Mouse (Mus musculus): ENCODE results near the gene Tgtp2. TPM values are rescaled to one million over a fixed set of nuclear protein-coding genes. Genes with fewer than 3 reads are reported as not detected.
A peak's percentile ranks its signal among the peaks of the same experiment; 100 is the strongest.

Gene Tgtp2
- polyA plus RNA-seq, 1 experiment, result 0.16 TPM

DNA sequence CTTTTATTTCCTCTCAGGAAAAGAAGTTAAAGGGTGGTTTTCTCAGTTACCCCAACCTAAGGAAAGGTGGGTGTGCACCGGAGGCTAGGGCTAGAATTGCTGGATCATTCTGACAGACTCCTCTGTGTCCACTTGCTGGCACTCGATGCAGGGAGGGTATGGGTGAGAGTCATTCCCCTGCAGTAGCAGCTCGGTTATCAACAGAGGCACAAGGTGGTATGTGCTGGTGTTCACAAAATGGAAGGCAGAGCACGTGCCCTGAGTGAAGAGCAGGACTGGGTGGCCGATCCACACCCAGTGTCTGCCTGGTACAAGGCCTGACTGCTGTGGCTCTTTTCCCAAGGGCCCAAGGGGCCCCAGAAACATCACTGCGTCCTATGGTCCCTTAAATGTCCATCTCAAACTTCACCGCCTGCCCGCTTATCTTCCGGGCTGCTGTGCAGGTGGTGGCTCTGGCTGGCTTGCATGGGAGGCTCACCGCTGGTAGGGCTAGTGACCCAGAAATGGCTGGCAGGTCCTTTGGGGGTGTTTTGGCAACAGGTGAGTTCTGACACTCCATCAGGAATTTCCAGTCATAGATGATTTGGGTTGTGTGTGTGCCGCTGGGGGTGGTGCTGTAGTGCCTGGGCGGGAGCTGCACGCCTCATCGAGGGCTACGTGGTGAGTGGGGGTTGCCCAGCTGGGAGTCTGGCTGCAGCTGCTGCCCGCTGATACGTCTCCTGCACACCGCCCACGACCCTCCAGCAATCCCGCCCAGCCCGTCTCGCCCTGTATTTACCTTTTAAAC, 24.0 kb upstream of the Tgtp2 start:
- H3K4me2 ChIP-seq (ENCODE audit: low read depth), result peak overlapping the region; percentile 24
- H3K4me3 ChIP-seq, result no peak overlapping the region
- H3K36me3 ChIP-seq (ENCODE audit: control insufficient read depth, insufficient read depth), result no peaks in the 10 kb centered on the region
- TF ChIP-seq TCF12 (IDR thresholded peaks at IDR 0.05; ENCODE audit: insufficient read depth, poor library complexity, severe bottlenecking) (no peak), USF1 (IDR thresholded peaks at IDR 0.05; ENCODE audit: low read depth) (no peak), TCF3 (IDR thresholded peaks at IDR 0.05; ENCODE audit: insufficient read length, low read depth) (peak; percentile 15), REST (IDR thresholded peaks at IDR 0.05; ENCODE audit: insufficient read depth, insufficient read length) (no peak), MYOD1 (IDR thresholded peaks at IDR 0.05; ENCODE audit: control insufficient read depth in 1 of 3, insufficient read length in 2 of 3, low read depth in 2 of 3) (peak in 2 of 3 experiments; percentile 90 to 96), POLR2AphosphoS2 (IDR thresholded peaks at IDR 0.05; ENCODE audit: insufficient read length, low read depth) (no peak), POLR2A (IDR thresholded peaks at IDR 0.05; ENCODE audit: insufficient read length, low read depth) (peak; percentile 30), MAX (IDR thresholded peaks at IDR 0.05; ENCODE audit: low read depth) (no peak), MYOG (IDR thresholded peaks at IDR 0.05; ENCODE audit: control insufficient read depth in 1 of 3, insufficient read depth in 1 of 3, insufficient read length in 2 of 3, low read depth in 2 of 3) (peak in 2 of 3 experiments; percentile 80 to 87)
- H3K79me2 ChIP-seq (ENCODE audit: control insufficient read depth, insufficient read depth), result no peaks in the 10 kb centered on the region
- no peaks in the 10 kb centered on the region for H3K27me3 ChIP-seq (ENCODE audit: control insufficient read depth, insufficient read depth, insufficient read length)
- H3ac ChIP-seq (ENCODE audit: control insufficient read depth, insufficient read length), result no peak overlapping the region

DNA sequence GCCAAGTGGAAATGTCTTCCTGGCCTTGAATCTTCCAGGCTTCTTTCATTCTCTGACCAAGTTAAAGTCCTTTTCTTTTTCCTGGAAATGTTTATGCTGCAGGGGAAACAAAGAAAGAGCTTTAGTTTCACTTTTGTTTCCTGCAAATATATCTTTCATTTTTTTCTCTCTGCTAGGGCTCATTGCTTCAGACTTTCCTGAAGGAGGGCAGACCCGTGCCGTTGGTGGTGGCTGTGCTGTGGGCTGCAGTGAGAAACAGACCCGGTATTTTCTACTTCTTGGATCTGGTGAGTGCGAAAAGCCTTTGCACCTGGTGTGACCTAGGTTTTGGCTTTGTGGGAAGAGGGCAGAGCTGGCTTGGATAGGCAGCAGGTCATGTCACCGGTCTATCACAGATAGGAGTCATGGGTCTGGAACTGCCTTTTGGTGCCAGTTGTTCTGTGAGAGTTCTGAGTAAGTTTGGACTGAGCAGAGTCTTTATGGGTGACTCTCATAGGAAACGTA, 22.9 kb upstream of the Tgtp2 start:
- Histone ChIP-seq H3K4me3 (no peak overlapping the region), H3K27me3 (ENCODE audit: control insufficient read depth, insufficient read depth, insufficient read length) (no peaks in the 10 kb centered on the region), H3ac (ENCODE audit: control insufficient read depth, insufficient read length) (no peak overlapping the region), H3K79me2 (ENCODE audit: control insufficient read depth, insufficient read depth) (no peaks in the 10 kb centered on the region), H3K36me3 (ENCODE audit: control insufficient read depth, insufficient read depth) (no peaks in the 10 kb centered on the region), H3K4me2 (ENCODE audit: low read depth) (peak overlapping the region; percentile 44)
- TF ChIP-seq TCF3 (IDR thresholded peaks at IDR 0.05; ENCODE audit: insufficient read length, low read depth), result no peak
- no peak for TF ChIP-seq POLR2AphosphoS2 (IDR thresholded peaks at IDR 0.05; ENCODE audit: insufficient read length, low read depth)
- TF ChIP-seq TCF12 (IDR thresholded peaks at IDR 0.05; ENCODE audit: insufficient read depth, poor library complexity, severe bottlenecking), result no peak
- no peak for TF ChIP-seq REST (IDR thresholded peaks at IDR 0.05; ENCODE audit: insufficient read depth, insufficient read length)
- no peak for TF ChIP-seq E2F4 (IDR thresholded peaks at IDR 0.05; ENCODE audit: insufficient read depth)
- no peak for TF ChIP-seq USF1 (IDR thresholded peaks at IDR 0.05; ENCODE audit: low read depth)
- no peak for TF ChIP-seq MYOG (IDR thresholded peaks at IDR 0.05; ENCODE audit: control insufficient read depth in 1 of 3, insufficient read depth in 1 of 3, insufficient read length in 2 of 3, low read depth in 2 of 3)
- TF ChIP-seq MAX (IDR thresholded peaks at IDR 0.05; ENCODE audit: low read depth), result no peak
- no peak for TF ChIP-seq SRF (IDR thresholded peaks at IDR 0.05; ENCODE audit: control insufficient read depth, insufficient read length, low read depth)

DNA sequence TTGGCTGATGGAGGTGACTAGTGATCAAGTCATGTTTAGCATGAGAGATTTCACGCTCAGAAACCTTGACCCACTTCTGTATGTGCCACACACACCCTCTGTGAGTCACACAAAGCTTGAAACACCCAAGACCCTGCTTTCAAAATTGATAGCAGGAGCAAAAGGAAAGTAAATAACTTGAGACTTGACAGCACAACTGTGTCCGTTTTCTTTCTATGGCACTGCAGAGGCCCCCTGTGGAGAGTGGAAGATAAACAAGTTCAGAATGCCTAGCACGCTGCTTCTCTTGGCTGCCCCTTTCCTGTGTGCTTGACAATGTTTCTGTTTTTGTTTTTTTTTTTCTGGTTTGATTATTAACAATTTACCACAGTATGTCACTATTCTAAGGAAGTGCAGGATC, 20.9 kb upstream of the Tgtp2 start:
- Histone ChIP-seq H3K36me3 (ENCODE audit: control insufficient read depth, insufficient read depth) (no peaks in the 10 kb centered on the region), H3K79me2 (ENCODE audit: control insufficient read depth, insufficient read depth) (no peaks in the 10 kb centered on the region), H3K4me2 (ENCODE audit: low read depth) (peak overlapping the region; percentile 49), H3ac (ENCODE audit: control insufficient read depth, insufficient read length) (no peak overlapping the region), H3K27me3 (ENCODE audit: control insufficient read depth, insufficient read depth, insufficient read length) (no peaks in the 10 kb centered on the region), H3K4me3 (no peak overlapping the region)
- TF ChIP-seq MYOD1 (IDR thresholded peaks at IDR 0.05; ENCODE audit: control insufficient read depth in 1 of 3, insufficient read length in 2 of 3, low read depth in 2 of 3) (no peak), POLR2A (IDR thresholded peaks at IDR 0.05; ENCODE audit: insufficient read length, low read depth) (no peak), TCF12 (IDR thresholded peaks at IDR 0.05; ENCODE audit: insufficient read depth, poor library complexity, severe bottlenecking) (no peak), SRF (IDR thresholded peaks at IDR 0.05; ENCODE audit: control insufficient read depth, insufficient read length, low read depth) (no peak), E2F4 (IDR thresholded peaks at IDR 0.05; ENCODE audit: insufficient read depth) (no peak), USF1 (IDR thresholded peaks at IDR 0.05; ENCODE audit: low read depth) (no peak), POLR2AphosphoS2 (IDR thresholded peaks at IDR 0.05; ENCODE audit: insufficient read length, low read depth) (no peak), CEBPB (IDR thresholded peaks at IDR 0.05; ENCODE audit: insufficient read depth, poor library complexity, severe bottlenecking) (no peak), MAX (IDR thresholded peaks at IDR 0.05; ENCODE audit: low read depth) (no peak), TCF3 (IDR thresholded peaks at IDR 0.05; ENCODE audit: insufficient read length, low read depth) (no peak), MYOG (IDR thresholded peaks at IDR 0.05; ENCODE audit: control insufficient read depth in 1 of 3, insufficient read depth in 1 of 3, insufficient read length in 2 of 3, low read depth in 2 of 3) (no peak), REST (IDR thresholded peaks at IDR 0.05; ENCODE audit: insufficient read depth, insufficient read length) (no peak)

- H3K4me2 ChIP-seq (ENCODE audit: low read depth), result peak overlapping the region; percentile 49
- no peak overlapping the region for H3K4me3 ChIP-seq
- H3K36me3 ChIP-seq (ENCODE audit: control insufficient read depth, insufficient read depth), result no peaks in the 10 kb centered on the region
- H3K27me3 ChIP-seq (ENCODE audit: control insufficient read depth, insufficient read depth, insufficient read length), result no peaks in the 10 kb centered on the region
- H3ac ChIP-seq (ENCODE audit: control insufficient read depth, insufficient read length), result no peak overlapping the region
- H3K79me2 ChIP-seq (ENCODE audit: control insufficient read depth, insufficient read depth), result no peaks in the 10 kb centered on the region
- TF ChIP-seq USF1 (IDR thresholded peaks at IDR 0.05; ENCODE audit: low read depth) (no peak), REST (IDR thresholded peaks at IDR 0.05; ENCODE audit: insufficient read depth, insufficient read length) (no peak), TCF3 (IDR thresholded peaks at IDR 0.05; ENCODE audit: insufficient read length, low read depth) (no peak), POLR2A (IDR thresholded peaks at IDR 0.05; ENCODE audit: insufficient read length, low read depth) (no peak), SRF (IDR thresholded peaks at IDR 0.05; ENCODE audit: control insufficient read depth, insufficient read length, low read depth) (no peak), MYOD1 (IDR thresholded peaks at IDR 0.05; ENCODE audit: control insufficient read depth in 1 of 3, insufficient read length in 2 of 3, low read depth in 2 of 3) (no peak), POLR2AphosphoS2 (IDR thresholded peaks at IDR 0.05; ENCODE audit: insufficient read length, low read depth) (no peak), CEBPB (IDR thresholded peaks at IDR 0.05; ENCODE audit: insufficient read depth, poor library complexity, severe bottlenecking) (no peak), MAX (IDR thresholded peaks at IDR 0.05; ENCODE audit: low read depth) (no peak), TCF12 (IDR thresholded peaks at IDR 0.05; ENCODE audit: insufficient read depth, poor library complexity, severe bottlenecking) (no peak), E2F4 (IDR thresholded peaks at IDR 0.05; ENCODE audit: insufficient read depth) (no peak), MYOG (IDR thresholded peaks at IDR 0.05; ENCODE audit: control insufficient read depth in 1 of 3, insufficient read depth in 1 of 3, insufficient read length in 2 of 3, low read depth in 2 of 3) (no peak)
Observed at GRCm38 (mm10) chr11:49084385-49084784, 20.4 kb upstream of the Tgtp2 start.
